Mouse (Mus musculus) kidney, postnatal 10 days (tissue): ENCODE measurements around the gene Ugt1a8.
"Not testable (repeated sequence)": the region's sequence is repeated elsewhere in the genome, so short reads cannot be mapped to it uniquely, and the experiment has no call there.

ENCODE experiments used
- DNase-seq: peaks from one replicate; pipeline ENCODE4 v3.0.0; 2021; ENCODE audit warnings: mixed read lengths

The Ugt1a8 gene

GRCm38 (mm10) chr1:88109604-88110003 lies 22.0 kb downstream of the Ugt1a8 start:
- DNase-seq: not testable (repeated sequence)

GRCm38 (mm10) chr1:88112769-88113168 lies 25.2 kb downstream of the Ugt1a8 start:
- not testable (repeated sequence) for DNase-seq

- not testable (repeated sequence) for DNase-seq
These were observed 32.9 kb downstream of the Ugt1a8 start for GRCm38 (mm10) chr1:88120550-88120949.

GRCm38 (mm10) chr1:88121521-88121920 lies 33.9 kb downstream of the Ugt1a8 start:
- peak; percentile 61 for DNase-seq

GRCm38 (mm10) chr1:88125827-88126360 lies 38.3 kb downstream of the Ugt1a8 start:
- peak; percentile 27 for DNase-seq

- not testable (repeated sequence) for DNase-seq
These were observed 41.5 kb downstream of the Ugt1a8 start for GRCm38 (mm10) chr1:88129091-88129490.

- DNase-seq: not testable (repeated sequence)
These were observed 42.6 kb downstream of the Ugt1a8 start for GRCm38 (mm10) chr1:88130223-88130622.

GRCm38 (mm10) chr1:88133908-88134456 lies 46.4 kb downstream of the Ugt1a8 start:
- no peak for DNase-seq

- peak; percentile 32 for DNase-seq
These were observed 46.9 kb downstream of the Ugt1a8 start, which contains the start of gene Ugt1a6a for GRCm38 (mm10) chr1:88134457-88135011. TSS of gene Ugt1a6a (plus strand) at chr1:88134809.

- DNase-seq: not testable (repeated sequence)
These were observed 47.8 kb downstream of the Ugt1a8 start for GRCm38 (mm10) chr1:88135229-88135904.

- peak; percentile 24 for DNase-seq
These were observed 49.0 kb downstream of the Ugt1a8 start for GRCm38 (mm10) chr1:88136646-88137045.

GRCm38 (mm10) chr1:88137264-88137663 lies 49.7 kb downstream of the Ugt1a8 start:
- DNase-seq: no peak

- no peak for DNase-seq
These were observed 50.5 kb downstream of the Ugt1a8 start for GRCm38 (mm10) chr1:88138145-88138544.

- peak; percentile 55 for DNase-seq
These were observed 52.9 kb downstream of the Ugt1a8 start for GRCm38 (mm10) chr1:88140492-88140891.

GRCm38 (mm10) chr1:88143966-88144675 lies 56.5 kb downstream of the Ugt1a8 start:
- peak; percentile 78 for DNase-seq

GRCm38 (mm10) chr1:88145278-88145677 lies 57.7 kb downstream of the Ugt1a8 start:
- DNase-seq: peak; percentile 39

GRCm38 (mm10) chr1:88150133-88150532 lies 62.5 kb downstream of the Ugt1a8 start:
- DNase-seq: peak; percentile 40

- DNase-seq: no peak
These were observed 70.8 kb downstream of the Ugt1a8 start for GRCm38 (mm10) chr1:88158430-88158829.

GRCm38 (mm10) chr1:88165711-88166110 lies 78.1 kb downstream of the Ugt1a8 start, which contains the start of gene Ugt1a5:
TSS of gene Ugt1a5 (plus strand) at chr1:88166012.
- DNase-seq: no peak

- not testable (repeated sequence) for DNase-seq
These were observed 84.6 kb downstream of the Ugt1a8 start for GRCm38 (mm10) chr1:88172190-88172589.

GRCm38 (mm10) chr1:88179657-88180056 lies 92.0 kb downstream of the Ugt1a8 start:
- no peak for DNase-seq

- DNase-seq: no peak
These were observed 98.8 kb downstream of the Ugt1a8 start for GRCm38 (mm10) chr1:88186325-88186935.

- DNase-seq: no peak
These were observed 104.5 kb downstream of the Ugt1a8 start for GRCm38 (mm10) chr1:88192136-88192535.
